Mouse (Mus musculus) embryonic facial prominence, embryonic 11.5 days (tissue): Measurements from ENCODE around the gene Stxbp4. TPM values are rescaled to one million over a fixed set of nuclear protein-coding genes. Genes with fewer than 3 reads are reported as not detected.
A peak's percentile ranks its signal among the peaks of the same experiment; 100 is the strongest.

Experiments
- ATAC-seq: fragments of 200-750 bp; cut with Nextera tagmentation; replicated peaks from 2 replicates; pipeline ENCODE4 v1.8.0; 2017; ENCODE audit warnings: low read depth; ENCODE audit not compliant: insufficient number of reproducible peaks, low FRiP score, low TSS enrichment
- DNase-seq: peaks from one replicate; pipeline ENCODE4 v3.0.0-alpha.2; 2015; ENCODE audit warnings: low spot score
- H3K27ac ChIP-seq: fragments of 300-500 bp; sonication (generic); replicated peaks from 2 replicates; pipeline ENCODE4 v1.5.1; 2014; ENCODE audit warnings: mild to moderate bottlenecking, low read depth, low read length, control low read depth
- H3K27me3 ChIP-seq: fragments of 300-500 bp; sonication (generic); 2 replicates; pipeline ENCODE4 v1.6.1; 2014; ENCODE audit warnings: mild to moderate bottlenecking, low read length, moderate library complexity, mixed read lengths; ENCODE audit not compliant: control insufficient read depth, insufficient read depth
- H3K36me3 ChIP-seq: fragments of 300-500 bp; sonication (generic); replicated peaks from 2 replicates; pipeline ENCODE4 v1.6.1; 2014; ENCODE audit warnings: low read depth, mild to moderate bottlenecking, low read length, moderate library complexity, mixed read lengths; ENCODE audit not compliant: control insufficient read depth, insufficient read depth
- H3K4me1 ChIP-seq: fragments of 300-500 bp; sonication (generic); 2 replicates; pipeline ENCODE4 v1.6.1; 2014; ENCODE audit warnings: low read length, mixed read lengths; ENCODE audit not compliant: control insufficient read depth, insufficient read depth
- H3K4me2 ChIP-seq: fragments of 300-500 bp; sonication (generic); 2 replicates; pipeline ENCODE4 v1.6.1; 2014; ENCODE audit warnings: low read depth, mild to moderate bottlenecking, control low read depth, low read length, moderate library complexity
- H3K4me3 ChIP-seq: fragments of 300-500 bp; sonication (generic); 2 replicates; pipeline ENCODE4 v1.5.1; 2014; ENCODE audit warnings: low read depth, low read length, control low read depth
- H3K9ac ChIP-seq: fragments of 300-500 bp; sonication (generic); replicated peaks from 2 replicates; pipeline ENCODE4 v1.6.1; 2014; ENCODE audit warnings: mild to moderate bottlenecking, control low read depth, low read length
- H3K9me3 ChIP-seq: fragments of 300-500 bp; sonication (generic); replicated peaks from 2 replicates; pipeline ENCODE4 v1.6.1; 2016; ENCODE audit warnings: mild to moderate bottlenecking, low read length, inconsistent platforms, mixed read lengths; ENCODE audit not compliant: control insufficient read depth
- WGBS: fragments of 180-500 bp; shearing (Covaris S2); extraction: QIAGEN DNeasy Blood & Tissue Kit; methylation state at CpG from one replicate; pipeline ENCODE4 v1.1.7; 2014; 5-methylcytosine and 5-hydroxymethylcytosine counted together
- polyA plus RNA-seq: library from polyadenylated mRNA; unstranded; fragments of >200 nt; fragmentation: Nextera tagmentation; extraction: Ambion mirVana; gene quantifications from 2 replicates; pipeline ENCODE4 v1.2.1, GENCODE M21; 2014

Stxbp4 gene
- polyA plus RNA-seq, 1 experiment from 2014 or later = 35.1 TPM

GRCm38 (mm10) chr11:90538636-90539263 lies 99.1 kb downstream of the Stxbp4 start:
- H3K4me3 ChIP-seq = no peak overlapping the region
- ATAC-seq = no peak
- peaks cover 5% of the 10 kb centered on the region for H3K36me3 ChIP-seq
- H3K27ac ChIP-seq = no peak overlapping the region
- H3K4me2 ChIP-seq = no peak overlapping the region
- WGBS = 93% methylated on average over 7 of the region's 7 CpGs
- H3K27me3 ChIP-seq = no peaks in the 10 kb centered on the region
- H3K9me3 ChIP-seq = no peaks in the 10 kb centered on the region
- no peak for DNase-seq
- no peaks in the 10 kb centered on the region for H3K4me1 ChIP-seq
- no peak overlapping the region for H3K9ac ChIP-seq

- Histone ChIP-seq H3K9ac (no peak overlapping the region), H3K36me3 (no peaks in the 10 kb centered on the region; the same call in none of the 2 replicates)
- ATAC-seq = no peak
Observed at GRCm38 (mm10) chr11:90525311-90525710, 112.6 kb downstream of the Stxbp4 start.

GRCm38 (mm10) chr11:90521040-90521439 lies 116.8 kb downstream of the Stxbp4 start:
- no peak for DNase-seq
- H3K4me3 ChIP-seq = no peak overlapping the region
- 60% methylated on average over 8 of the region's 8 CpGs for WGBS

More at GRCm38 (mm10) chr11:90525311-90525710, 112.6 kb downstream of the Stxbp4 start:
- Histone ChIP-seq H3K27ac (no peak overlapping the region), H3K9me3 (no peaks in the 10 kb centered on the region), H3K4me1 (no peaks in the 10 kb centered on the region), H3K4me2 (no peak overlapping the region), H3K4me3 (no peak overlapping the region), H3K27me3 (no peaks in the 10 kb centered on the region)
- WGBS = 83% methylated on average over 2 of the region's 2 CpGs
- no peak for DNase-seq

GRCm38 (mm10) chr11:90517750-90518149 lies 120.1 kb downstream of the Stxbp4 start:
- WGBS = 68% methylated on average over 1 of the region's 1 CpGs
- no peaks in the 10 kb centered on the region for H3K27me3 ChIP-seq

More at GRCm38 (mm10) chr11:90521040-90521439, 116.8 kb downstream of the Stxbp4 start:
- Histone ChIP-seq H3K9ac (no peak overlapping the region), H3K27me3 (no peaks in the 10 kb centered on the region), H3K4me1 (no peaks in the 10 kb centered on the region), H3K4me2 (no peak overlapping the region), H3K27ac (no peak overlapping the region), H3K9me3 (no peaks in the 10 kb centered on the region), H3K36me3 (no peaks in the 10 kb centered on the region; the same call in none of the 2 replicates)
- peak; percentile 29; the same call in 1 of the 2 replicates for ATAC-seq

GRCm38 (mm10) chr11:90512538-90513219 lies 125.2 kb downstream of the Stxbp4 start:
- Histone ChIP-seq H3K27ac (no peak overlapping the region), H3K4me2 (no peak overlapping the region), H3K9me3 (no peaks in the 10 kb centered on the region), H3K27me3 (no peaks in the 10 kb centered on the region), H3K36me3 (no peaks in the 10 kb centered on the region), H3K4me1 (no peaks in the 10 kb centered on the region), H3K4me3 (no peak overlapping the region), H3K9ac (no peak overlapping the region)
- ATAC-seq (no peak), DNase-seq (no peak)
- 78% methylated on average over 5 of the region's 5 CpGs for WGBS

More at GRCm38 (mm10) chr11:90517750-90518149, 120.1 kb downstream of the Stxbp4 start:
- no peaks in the 10 kb centered on the region for H3K4me1 ChIP-seq
- H3K9me3 ChIP-seq = no peaks in the 10 kb centered on the region
- no peaks in the 10 kb centered on the region; the same call in none of the 2 replicates for H3K36me3 ChIP-seq
- no peak overlapping the region for H3K27ac ChIP-seq
- ATAC-seq = no peak
- no peak for DNase-seq
- H3K9ac ChIP-seq = no peak overlapping the region
- H3K4me3 ChIP-seq = no peak overlapping the region
- H3K4me2 ChIP-seq = no peak overlapping the region

- Histone ChIP-seq H3K27me3 (no peaks in the 10 kb centered on the region), H3K4me2 (no peak overlapping the region)
Observed at GRCm38 (mm10) chr11:90501846-90502245, 136.0 kb downstream of the Stxbp4 start.

GRCm38 (mm10) chr11:90499918-90500317 lies 138.0 kb downstream of the Stxbp4 start:
- Histone ChIP-seq H3K4me2 (no peak overlapping the region), H3K27me3 (no peaks in the 10 kb centered on the region), H3K4me3 (no peak overlapping the region), H3K9me3 (no peaks in the 10 kb centered on the region), H3K9ac (no peak overlapping the region), H3K27ac (no peak overlapping the region), H3K36me3 (no peaks in the 10 kb centered on the region; the same call in 1 of the 2 replicates), H3K4me1 (no peaks in the 10 kb centered on the region)
- ATAC-seq = no peak
- no peak for DNase-seq
- 94% methylated on average over 6 of the region's 6 CpGs for WGBS

More at GRCm38 (mm10) chr11:90501846-90502245, 136.0 kb downstream of the Stxbp4 start:
- no peak overlapping the region for H3K9ac ChIP-seq
- no peak overlapping the region for H3K27ac ChIP-seq
- 85% methylated on average over 4 of the region's 4 CpGs for WGBS
- no peaks in the 10 kb centered on the region for H3K9me3 ChIP-seq
- no peak overlapping the region for H3K4me3 ChIP-seq
- no peak for ATAC-seq
- H3K4me1 ChIP-seq = no peaks in the 10 kb centered on the region
- H3K36me3 ChIP-seq = no peaks in the 10 kb centered on the region; the same call in 1 of the 2 replicates
- DNase-seq = no peak

GRCm38 (mm10) chr11:90498461-90498860 lies 139.4 kb downstream of the Stxbp4 start:
- no peak for DNase-seq
- Histone ChIP-seq H3K4me3 (no peak overlapping the region), H3K4me2 (no peak overlapping the region), H3K36me3 (no peaks in the 10 kb centered on the region; the same call in 1 of the 2 replicates), H3K4me1 (no peaks in the 10 kb centered on the region), H3K27ac (no peak overlapping the region), H3K9me3 (no peaks in the 10 kb centered on the region), H3K27me3 (no peaks in the 10 kb centered on the region), H3K9ac (no peak overlapping the region)
- no peak for ATAC-seq
- WGBS = 67% methylated on average over 5 of the region's 5 CpGs
